Mouse (Mus musculus): ENCODE data around the gene Map3k21.

DNA sequence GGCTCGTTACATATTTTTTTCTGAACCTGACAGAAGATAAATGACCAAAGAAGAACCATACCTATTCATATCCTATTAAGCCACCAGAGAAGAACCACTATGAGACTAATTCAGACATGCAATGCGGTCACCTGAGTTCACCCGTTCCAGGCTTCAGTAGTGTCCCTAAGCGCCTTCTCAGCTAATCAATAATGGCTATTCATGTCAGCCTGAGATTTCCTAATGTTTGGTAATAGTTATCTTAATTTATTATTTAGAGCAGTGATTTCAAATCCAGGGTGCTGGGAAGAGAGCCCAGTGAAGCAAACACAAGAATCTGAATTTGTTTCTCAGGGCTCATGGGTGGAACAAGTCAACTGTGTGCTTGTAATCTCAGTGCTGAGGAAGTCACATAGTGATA, 73.9 kb downstream of the Map3k21 start:
- no peak for TF ChIP-seq POLR2A (IDR thresholded peaks at IDR 0.05; ENCODE audit: insufficient read length, low read depth)
- TF ChIP-seq TCF3 (IDR thresholded peaks at IDR 0.05; ENCODE audit: insufficient read length, low read depth): no peak
- TF ChIP-seq USF1 (IDR thresholded peaks at IDR 0.05; ENCODE audit: low read depth): no peak
- no peak for TF ChIP-seq MYOD1 (IDR thresholded peaks at IDR 0.05; ENCODE audit: control insufficient read depth in 1 of 3, insufficient read length in 2 of 3, low read depth in 2 of 3)
- TF ChIP-seq MAX (IDR thresholded peaks at IDR 0.05; ENCODE audit: low read depth): no peak
- TF ChIP-seq REST (IDR thresholded peaks at IDR 0.05; ENCODE audit: insufficient read depth, insufficient read length): no peak
- TF ChIP-seq CEBPB (IDR thresholded peaks at IDR 0.05; ENCODE audit: insufficient read depth, poor library complexity, severe bottlenecking): no peak
- TF ChIP-seq MYOG (IDR thresholded peaks at IDR 0.05; ENCODE audit: control insufficient read depth in 1 of 3, insufficient read depth in 1 of 3, insufficient read length in 2 of 3, low read depth in 2 of 3): no peak
- no peak for TF ChIP-seq TCF12 (IDR thresholded peaks at IDR 0.05; ENCODE audit: insufficient read depth, poor library complexity, severe bottlenecking)
- no peak for TF ChIP-seq POLR2AphosphoS2 (IDR thresholded peaks at IDR 0.05; ENCODE audit: insufficient read length, low read depth)
- no peak for TF ChIP-seq E2F4 (IDR thresholded peaks at IDR 0.05; ENCODE audit: insufficient read depth)
- TF ChIP-seq SRF (IDR thresholded peaks at IDR 0.05; ENCODE audit: control insufficient read depth, insufficient read length, low read depth): no peak

Measured in myocyte (in vitro differentiated cells).